Mouse (Mus musculus) hematopoietic stem cell, adult 5-6 weeks (primary cell): ENCODE measurements around the gene E130114P18Rik. TPM values are rescaled to one million over a fixed set of nuclear protein-coding genes. Genes with fewer than 3 reads are reported as not detected.

Experiments used
- ATAC-seq, 2 experiments: fragments of 125-278 bp in 1 of 2; replicated peaks in 1 of 2; 2 replicates each; pipeline ENCODE4 v1.8.0; 2016 to 2017; ENCODE audit warnings: inconsistent platforms in 2 of 2, mild to moderate bottlenecking in 2 of 2, moderate number of reproducible peaks in 2 of 2, low read depth in 1 of 2, moderate TSS enrichment in 1 of 2; ENCODE audit not compliant: low FRiP score in 2 of 2, poor library complexity in 2 of 2, severe bottlenecking in 2 of 2, insufficient read depth in 1 of 2, low TSS enrichment in 1 of 2
- total RNA-seq: library from RNA; stranded (forward); fragments of 172-1452, 232-1000 nt; gene quantifications from 2 replicates; pipeline ENCODE4 v1.2.3, GENCODE M21; 2017

E130114P18Rik gene
- total RNA-seq, 1 experiment from 2014 or later: not detected

DNA sequence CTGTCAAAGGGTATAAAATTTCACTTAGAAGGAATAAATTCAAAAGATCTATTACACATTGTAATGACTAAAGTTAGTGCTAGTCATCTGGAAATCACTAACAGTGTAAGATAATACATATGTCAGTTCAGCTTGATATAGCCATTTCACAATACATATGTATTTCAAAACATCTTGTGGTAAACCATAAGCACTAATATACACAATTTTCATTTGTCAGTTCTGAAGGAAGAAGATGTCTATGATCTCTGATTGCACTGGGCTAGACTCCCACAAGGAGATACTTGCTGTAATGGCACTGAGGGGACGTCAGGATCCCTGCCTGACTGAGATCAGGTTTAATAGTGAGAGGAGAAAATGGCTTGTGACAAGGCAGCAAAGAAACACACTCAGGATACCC lies 44.5 kb downstream of the E130114P18Rik start:
- ATAC-seq: no peak

DNA sequence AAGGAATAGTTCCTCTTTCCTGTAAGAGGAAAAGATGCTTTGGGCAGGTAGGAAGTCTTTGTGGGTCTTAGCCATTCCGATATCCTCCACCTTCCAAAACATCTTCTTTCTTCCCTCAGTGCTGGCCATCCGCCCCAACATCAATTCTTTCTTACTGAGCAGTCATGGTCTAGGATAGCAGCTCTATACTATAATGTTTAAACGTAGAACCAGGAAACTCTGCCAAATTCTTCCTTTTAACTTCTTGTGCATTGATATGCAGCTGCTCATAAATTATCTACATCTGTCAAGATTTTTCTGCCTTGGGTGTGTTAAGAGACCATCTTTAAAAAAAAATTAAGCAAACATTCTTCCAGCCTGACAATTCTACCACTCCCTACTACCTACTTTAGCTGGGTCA lies 47.5 kb downstream of the E130114P18Rik start:
- ATAC-seq: no peak

- ATAC-seq: no peak
These were observed 47.9 kb downstream of the E130114P18Rik start for GRCm38 (mm10) chr4:97729999-97730398.

GRCm38 (mm10) chr4:97728520-97728919 lies 49.4 kb downstream of the E130114P18Rik start:
- ATAC-seq: no peak

- ATAC-seq: no peak
These were observed 54.5 kb downstream of the E130114P18Rik start for GRCm38 (mm10) chr4:97723374-97723773.

DNA sequence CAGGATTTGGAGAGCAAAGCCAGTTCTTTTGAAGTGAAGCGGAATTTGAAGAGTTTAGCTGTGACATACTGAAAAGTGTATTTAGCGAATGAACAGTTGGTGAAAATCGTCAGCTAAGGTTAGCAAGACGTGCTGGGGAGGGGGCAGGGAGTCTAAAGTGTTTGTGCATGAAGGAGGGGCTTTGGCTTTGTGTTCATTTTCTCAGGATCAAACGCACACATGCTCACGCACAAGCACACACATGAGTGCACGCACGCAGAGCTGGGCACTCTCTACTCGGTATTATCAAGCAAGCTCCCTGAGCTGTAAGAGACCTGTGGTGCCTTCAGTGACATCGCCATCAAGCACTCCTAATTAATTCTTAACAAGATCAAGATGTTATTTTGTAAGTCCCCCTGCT lies 55.2 kb downstream of the E130114P18Rik start:
- ATAC-seq: no peak

GRCm38 (mm10) chr4:97714616-97715015 lies 63.3 kb downstream of the E130114P18Rik start:
- no peak for ATAC-seq

GRCm38 (mm10) chr4:97714101-97714615 lies 63.7 kb downstream of the E130114P18Rik start:
- no peak for ATAC-seq

DNA sequence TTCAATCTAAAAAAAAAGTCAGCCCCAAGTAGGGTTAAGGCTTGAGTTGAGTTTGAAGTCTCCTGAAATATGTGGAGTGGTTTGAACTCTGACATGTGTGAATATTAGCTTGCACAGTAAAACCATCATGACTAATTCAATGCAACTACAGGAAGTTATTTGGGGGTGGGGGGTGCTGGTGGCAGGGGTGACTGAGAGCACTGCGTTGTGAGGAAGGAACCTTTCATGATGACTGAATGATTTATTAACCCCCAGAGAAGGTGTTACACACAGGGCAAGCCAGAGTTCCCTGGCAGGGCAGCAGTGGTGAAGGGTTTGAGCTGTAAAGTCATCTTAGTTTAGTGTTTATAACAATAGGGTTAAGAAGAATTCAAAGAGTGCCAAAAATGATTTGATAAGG lies 65.3 kb downstream of the E130114P18Rik start:
- peak; percentile 63 to 71 for ATAC-seq

DNA sequence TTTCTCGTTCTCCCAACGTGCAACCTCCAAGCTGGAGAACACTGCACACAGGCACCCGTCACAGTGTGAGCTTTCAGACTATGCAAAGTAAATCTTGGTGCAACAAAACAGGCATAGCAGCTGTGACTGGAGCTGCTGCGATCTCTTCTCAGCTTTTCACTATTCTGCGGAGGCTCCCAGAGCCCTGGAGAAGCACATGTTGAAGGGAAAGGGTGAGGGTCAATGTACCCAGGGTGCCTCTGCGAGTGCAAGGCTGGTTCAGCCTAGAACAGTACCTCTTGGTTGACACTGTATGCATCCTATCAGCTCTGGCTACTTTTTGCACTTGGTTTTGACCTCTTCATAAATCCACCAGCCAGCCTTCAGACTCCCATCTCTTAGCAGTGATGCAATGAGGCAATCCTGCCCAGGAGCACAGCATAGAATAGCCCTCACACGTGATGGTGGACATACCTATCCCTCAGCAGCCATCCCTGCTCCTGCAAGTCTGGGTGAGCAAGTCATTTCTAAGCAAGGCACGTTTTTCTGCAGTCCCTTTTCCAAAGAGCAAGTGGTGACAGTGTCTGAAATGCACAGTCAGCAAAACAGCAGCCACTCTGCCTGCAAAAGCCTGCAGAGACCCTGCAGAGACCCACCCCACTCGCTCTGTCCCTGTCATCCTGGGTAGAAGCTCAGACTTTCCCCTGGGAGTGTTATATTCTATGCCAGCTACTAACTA lies 67.7 kb downstream of the E130114P18Rik start:
- ATAC-seq: no peak

- ATAC-seq: no peak
These were observed 70.3 kb downstream of the E130114P18Rik start for GRCm38 (mm10) chr4:97707373-97708152.

DNA sequence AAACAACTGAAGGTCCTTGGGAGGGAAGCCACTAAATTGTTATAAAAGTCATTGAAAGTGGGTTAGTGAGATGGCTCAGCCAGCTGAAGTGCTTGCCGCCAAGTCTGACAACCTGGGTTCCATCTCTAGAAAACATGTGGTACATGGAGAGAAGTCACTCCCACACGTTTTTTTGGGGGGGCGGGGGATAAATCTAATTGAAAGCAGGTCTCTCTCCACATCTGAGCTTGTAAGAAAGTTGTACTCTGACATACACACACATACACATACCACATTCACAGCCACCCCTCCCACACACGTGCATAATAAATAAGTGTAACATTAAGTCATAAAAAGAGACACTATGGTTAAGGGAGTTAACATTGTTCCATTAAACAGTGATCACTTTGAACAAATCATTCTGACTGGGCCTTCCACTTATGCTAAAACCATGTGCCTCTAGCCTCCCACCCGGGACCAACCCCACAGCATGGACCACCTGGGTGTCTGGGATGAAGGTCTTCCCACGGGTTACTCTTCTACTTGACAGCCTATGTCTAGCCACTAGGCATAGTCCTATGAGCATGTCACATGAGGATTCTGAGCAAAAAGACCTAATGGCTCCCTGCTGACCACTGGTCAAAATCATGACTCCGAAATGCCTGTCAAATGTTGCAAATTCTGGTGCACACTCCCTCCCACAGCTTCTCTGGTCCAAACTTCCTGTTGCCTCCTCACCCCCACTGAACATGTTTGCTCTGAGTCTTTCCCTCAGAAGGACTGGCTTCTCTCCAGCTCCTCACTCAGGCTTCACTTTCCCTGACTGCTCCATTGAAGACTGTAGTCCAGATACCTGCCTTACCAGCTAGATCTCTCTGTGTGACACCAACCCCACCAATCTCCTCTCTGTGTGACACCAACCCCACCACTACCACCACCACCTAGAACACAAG lies 80.9 kb downstream of the E130114P18Rik start:
- ATAC-seq: no peak

DNA sequence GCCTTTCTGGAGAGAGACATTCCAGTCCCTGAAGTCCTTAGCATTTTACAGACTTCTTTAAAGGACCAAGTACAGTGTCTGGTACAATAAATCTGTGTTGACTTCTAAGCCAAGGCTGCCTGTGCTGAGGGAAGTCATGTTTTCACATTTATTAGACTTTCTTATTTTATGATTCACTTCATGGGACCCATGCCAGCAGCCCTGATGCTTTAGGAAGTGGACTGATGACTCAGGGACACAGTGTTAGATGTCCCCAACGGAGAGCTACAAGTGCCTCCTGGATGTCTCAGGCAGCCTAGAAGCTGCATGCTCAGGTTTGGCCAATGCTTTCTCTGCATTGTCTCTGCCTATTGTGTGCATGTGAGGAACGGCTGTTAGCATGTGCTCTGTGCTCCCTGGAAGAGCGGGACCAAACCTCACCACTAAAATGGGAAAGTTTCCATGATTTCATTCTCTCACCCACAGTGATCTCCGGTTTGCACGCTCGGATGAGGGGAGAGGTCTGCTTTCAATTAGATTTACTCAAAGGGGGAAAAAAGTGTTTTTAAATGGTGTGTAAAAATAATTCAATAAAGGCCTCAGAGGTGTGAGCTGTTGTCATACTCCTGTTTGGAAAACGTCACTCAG lies 82.4 kb downstream of the E130114P18Rik start:
- no peak for ATAC-seq

GRCm38 (mm10) chr4:97693931-97694330 lies 83.9 kb downstream of the E130114P18Rik start:
- ATAC-seq: no peak

DNA sequence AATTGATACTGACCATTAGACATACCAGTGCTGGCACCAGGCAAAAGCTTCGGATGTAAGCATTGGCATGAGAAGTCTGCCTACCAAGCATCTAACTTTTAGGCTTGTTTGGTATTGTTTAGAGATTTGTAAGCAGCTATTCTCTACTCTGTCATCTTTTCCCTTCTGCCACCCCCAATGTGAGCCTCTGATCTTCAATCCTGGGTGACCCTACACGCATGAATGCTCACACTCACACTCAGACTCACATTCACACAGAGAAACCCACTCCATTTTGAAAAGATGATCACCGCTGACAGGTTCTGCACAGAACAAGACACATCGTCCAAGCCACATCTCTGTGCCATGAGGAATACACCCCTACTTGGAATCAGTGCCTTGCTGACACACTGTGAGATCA lies 84.8 kb downstream of the E130114P18Rik start:
- no peak for ATAC-seq

GRCm38 (mm10) chr4:97690384-97690766 lies 87.5 kb downstream of the E130114P18Rik start:
- ATAC-seq: no peak
